Mouse (Mus musculus) urinary bladder, postnatal 4 days (tissue): Measurements from ENCODE around the gene Vmn2r85.
"Not testable (repeated sequence)": the region's sequence is repeated elsewhere in the genome, so short reads cannot be mapped to it uniquely, and the experiment has no call there.

Source experiments
- DNase-seq, 2 experiments: peaks; one replicate each; pipeline ENCODE4 v3.0.0; 2021 to 2022; ENCODE audit warnings: low spot score in 2 of 2

Gene Vmn2r85

DNA sequence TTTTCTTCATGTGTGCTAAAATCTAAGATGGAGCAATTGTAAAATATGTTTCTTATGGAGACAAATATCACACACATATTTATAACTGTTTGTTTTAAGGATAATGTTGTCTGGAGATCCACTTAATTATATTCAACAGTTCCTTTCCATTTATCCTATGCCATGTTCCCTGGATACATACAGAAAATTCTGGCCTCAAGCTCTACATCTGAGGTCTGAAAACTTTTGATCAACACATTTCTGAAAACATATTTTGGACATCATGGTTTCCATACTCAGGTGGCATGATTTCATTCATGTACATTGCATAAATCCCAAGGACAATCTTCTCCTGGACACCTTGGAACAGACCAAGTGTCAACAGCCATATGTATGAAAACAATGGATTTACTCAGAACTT lies at the start of gene Vmn2r85:
Gene Vmn2r85 (minus strand): TSS at position 101 of the 400 bp plus-strand sequence.
- DNase-seq, result not testable (repeated sequence)

DNA sequence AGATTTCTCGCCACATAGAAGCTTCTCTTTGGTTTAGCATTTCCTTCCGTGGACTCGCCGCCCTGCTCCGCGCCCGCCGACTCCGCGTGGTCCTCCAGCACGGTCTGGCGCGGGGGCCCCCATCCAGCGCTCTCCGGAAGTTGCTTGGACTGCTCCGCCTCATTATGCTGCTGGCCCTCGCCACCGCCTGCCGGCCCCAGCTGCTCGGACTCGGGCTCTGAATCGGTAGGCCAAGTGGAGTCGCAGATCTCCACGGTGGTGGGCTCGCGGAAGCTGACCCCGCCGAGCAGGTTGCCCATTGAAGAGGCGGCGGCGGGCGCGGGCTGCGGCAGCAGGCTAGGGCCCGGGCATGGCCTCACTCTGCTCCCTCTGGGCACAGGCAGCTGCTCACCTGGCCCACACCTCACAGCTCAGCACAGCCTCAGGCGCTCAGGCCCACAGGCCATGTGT lies 40.8 kb upstream of the Vmn2r85 start:
- DNase-seq, result peak; percentile 18 to 60

DNA sequence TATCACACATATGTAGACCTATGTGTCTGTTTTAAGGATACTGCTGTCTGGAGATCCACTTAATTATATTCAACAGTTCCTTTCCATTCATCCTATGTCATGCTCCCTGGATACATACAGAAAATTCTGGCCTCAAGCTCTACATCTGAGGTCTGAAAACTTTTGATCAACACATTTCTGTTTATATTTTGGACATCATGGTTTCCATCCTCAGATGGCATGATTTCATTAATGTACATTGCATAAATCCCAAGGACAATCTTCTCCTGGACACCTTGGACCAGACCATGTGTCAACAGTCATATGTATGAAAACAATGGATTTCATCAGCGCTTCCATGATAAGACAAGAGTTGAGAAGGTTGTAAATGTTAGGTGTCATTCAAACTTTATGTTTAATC lies 26.4 kb upstream of the Vmn2r85 start, which contains the start of gene Vmn2r86:
Gene Vmn2r86 (minus strand): TSS at position 101 of the 400 bp plus-strand sequence.
- not testable (repeated sequence) for DNase-seq

DNA sequence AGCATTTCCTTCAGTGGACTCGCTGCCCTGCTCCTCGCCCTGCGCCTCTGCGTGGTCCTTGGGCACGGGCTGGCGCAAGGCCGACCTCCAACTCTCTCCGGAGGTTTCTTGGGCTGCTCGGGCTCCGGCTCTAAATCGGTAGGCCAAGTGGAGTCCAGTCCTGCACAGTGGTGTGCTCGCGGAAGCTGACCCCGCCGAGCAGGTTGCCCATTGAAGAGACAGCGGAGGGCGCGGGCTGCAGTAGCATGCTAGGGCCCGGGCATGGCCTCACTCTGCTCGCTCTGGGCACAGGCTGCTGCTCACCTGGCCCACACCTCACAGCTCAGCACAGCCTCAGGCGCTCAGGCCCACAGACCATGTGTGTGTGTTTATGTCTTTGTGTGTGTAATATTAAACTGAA lies 15.3 kb upstream of the Vmn2r85 start:
- no peak for DNase-seq

DNA sequence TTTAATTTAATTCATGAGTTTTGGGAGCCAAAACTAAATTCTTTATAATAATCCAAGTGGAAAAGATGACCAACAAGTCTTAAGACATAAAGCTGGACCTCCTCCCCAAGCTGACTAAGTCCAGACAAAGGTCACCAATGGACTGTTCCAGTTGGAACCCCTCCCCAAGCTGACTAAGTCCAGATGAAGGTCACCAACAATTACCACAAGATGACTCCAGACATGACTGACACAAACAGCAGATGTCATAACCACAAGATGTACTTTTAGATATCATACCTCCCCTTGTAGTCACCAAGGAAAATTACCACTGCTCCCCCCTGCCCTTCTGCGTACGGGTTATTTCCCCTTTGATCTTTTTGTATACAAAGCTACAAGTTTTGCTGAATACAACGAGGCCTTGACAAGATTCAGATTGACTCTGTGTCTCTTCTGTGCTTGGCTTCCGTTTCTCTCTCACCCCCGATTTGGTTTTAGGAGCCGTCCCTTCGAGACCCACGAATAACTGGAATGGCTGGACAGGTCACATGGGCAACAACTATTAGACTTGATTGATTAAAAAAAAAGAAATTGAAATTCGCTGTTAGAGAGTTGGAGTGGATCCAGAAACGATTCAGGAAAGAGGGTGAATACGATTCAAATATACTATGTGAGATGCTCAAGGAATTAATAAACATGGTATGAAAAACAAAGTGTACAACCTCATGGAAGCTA lies 4.8 kb upstream of the Vmn2r85 start:
- not testable (repeated sequence) for DNase-seq

DNA sequence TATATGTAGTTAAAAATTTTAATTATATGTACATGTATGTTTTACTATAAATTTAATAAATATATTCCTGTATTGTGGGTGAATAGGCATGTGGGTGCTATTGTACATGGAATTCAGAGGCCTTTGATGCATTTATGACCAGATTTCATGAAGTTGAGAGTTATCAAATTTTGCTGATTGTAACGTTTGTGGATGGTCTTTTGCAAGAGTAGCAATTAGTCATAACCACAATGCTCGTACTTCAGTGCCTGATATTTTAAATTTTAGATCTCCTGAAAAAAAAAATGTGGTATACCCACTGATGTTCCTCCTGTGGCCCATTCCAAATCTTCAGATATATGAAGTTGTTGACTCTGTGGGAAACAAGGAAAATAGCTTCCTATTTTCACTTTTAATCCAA lies 7.1 kb downstream of the Vmn2r85 start:
- not testable (repeated sequence) for DNase-seq

DNA sequence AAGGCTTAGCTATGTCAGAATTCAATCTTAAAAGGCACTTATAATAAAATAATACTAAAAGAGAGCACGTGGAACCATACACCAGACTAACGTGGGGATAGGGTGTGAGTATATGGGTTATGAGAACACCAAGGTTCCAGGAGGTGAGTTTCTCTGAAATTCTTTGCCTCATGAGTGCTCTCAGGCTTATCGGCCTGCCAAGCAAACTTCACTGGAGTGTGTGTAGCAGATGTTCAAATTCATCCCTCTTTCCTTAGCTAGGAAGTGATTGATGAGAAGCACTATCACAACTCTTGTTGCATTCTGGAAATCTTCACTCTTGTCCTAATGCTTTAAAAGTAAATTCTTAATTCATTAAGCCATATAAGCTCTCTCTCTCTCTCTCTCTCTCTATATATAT lies 9.1 kb downstream of the Vmn2r85 start:
- no peak for DNase-seq

DNA sequence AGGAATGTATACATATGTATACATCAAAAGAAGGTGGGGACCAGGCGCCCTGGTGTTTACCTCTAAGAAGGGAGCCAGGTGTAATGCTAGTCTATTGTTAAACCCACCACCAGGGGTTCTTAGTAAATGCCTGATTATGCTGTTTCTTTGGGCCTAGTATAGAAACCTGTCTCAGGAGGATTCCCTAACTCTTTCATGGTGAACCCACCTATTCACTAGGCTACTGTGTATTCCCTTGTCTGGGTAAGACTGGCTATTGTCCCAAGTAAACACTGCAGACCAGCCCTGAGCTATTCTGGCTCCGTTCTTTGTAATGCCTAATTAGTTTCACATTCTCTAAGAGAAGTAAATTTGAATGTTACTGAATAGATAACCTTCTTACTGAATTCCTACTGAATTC lies 9.5 kb downstream of the Vmn2r85 start:
- DNase-seq, result not testable (repeated sequence)

DNA sequence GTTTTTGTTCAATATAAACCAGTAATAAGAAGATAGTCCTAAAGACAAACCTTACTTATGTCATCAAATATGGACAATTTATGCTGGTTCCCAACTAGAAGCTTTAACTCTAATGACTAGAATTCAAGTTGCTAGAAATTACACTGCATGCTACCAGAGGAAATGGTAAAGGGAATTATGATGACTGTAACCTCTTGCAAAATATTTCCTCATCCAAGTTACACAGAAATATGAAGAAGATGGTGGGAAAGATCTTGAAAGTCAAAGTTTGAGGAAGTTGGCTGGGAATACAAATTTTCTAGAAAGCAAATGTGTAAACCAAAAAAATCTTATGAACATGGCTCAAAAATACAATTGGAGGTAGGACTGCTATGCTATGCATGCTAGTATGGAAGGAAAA lies 13.2 kb downstream of the Vmn2r85 start:
- not testable (repeated sequence) for DNase-seq

DNA sequence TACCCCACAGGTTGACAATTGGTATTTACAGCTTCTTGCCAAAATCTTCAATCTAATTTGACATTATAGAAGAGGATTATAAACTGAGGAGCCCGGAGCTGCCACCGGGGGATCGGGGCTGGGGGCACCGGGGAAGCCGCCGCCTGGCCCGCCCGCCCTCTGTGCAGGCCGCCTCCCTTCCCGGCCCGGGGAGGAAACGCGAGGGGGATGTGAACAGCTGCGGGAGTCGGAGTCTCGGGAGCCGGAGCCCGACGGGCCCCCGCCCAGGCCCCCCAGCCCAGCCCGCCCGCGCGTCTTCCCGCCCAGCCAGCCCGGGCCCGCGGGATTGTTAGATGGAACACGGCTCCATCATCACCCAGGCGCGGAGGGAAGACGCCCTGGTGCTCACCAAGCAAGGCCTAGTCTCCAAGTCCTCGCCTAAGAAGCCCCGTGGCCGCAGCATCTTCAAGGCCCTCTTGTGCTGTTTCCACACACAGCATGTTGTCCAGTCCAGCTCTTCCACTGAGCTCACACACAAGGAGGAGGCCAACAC lies 17.3 kb downstream of the Vmn2r85 start:
- DNase-seq, result not testable (repeated sequence)

DNA sequence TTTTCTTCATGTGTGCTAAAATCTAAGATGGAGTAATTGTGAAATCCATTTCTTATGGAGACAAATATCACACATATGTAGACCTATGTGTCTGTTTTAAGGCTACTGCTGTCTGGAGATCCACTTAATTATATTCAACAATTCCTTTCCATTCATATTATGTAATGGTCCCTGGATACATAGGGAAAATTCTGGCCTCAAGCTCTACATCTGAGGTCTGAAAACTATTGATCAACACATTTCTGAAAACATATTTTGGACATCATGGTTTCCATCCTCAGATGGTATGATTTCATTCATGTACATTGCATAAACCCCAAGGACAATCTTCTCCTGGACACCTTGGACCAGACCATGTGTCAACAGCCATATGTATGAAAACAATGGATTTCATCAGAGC lies 35.3 kb downstream of the Vmn2r85 start, which contains the start of gene Vmn2r84:
Gene Vmn2r84 (minus strand): TSS at position 101 of the 400 bp plus-strand sequence.
- DNase-seq, result no peak

DNA sequence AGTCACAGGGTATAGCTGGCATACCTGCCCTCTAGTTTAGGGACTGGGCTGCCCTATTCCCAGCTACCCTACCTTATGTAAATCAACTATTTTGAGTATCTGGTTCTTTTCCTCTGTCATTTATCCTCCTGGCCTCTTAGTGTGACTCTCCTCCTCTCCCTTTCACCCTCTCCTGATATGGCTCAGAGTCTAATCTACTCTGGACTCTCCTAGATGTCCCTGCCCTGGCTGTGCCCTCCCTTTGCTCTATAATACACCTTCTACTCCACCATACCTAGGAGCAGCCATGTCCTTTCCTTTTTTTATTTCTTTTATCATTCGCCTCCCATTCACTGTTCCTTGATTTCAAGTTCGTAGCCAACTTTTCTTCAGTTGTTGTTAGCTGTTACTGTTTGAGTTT lies 54.4 kb downstream of the Vmn2r85 start:
- no peak for DNase-seq

DNA sequence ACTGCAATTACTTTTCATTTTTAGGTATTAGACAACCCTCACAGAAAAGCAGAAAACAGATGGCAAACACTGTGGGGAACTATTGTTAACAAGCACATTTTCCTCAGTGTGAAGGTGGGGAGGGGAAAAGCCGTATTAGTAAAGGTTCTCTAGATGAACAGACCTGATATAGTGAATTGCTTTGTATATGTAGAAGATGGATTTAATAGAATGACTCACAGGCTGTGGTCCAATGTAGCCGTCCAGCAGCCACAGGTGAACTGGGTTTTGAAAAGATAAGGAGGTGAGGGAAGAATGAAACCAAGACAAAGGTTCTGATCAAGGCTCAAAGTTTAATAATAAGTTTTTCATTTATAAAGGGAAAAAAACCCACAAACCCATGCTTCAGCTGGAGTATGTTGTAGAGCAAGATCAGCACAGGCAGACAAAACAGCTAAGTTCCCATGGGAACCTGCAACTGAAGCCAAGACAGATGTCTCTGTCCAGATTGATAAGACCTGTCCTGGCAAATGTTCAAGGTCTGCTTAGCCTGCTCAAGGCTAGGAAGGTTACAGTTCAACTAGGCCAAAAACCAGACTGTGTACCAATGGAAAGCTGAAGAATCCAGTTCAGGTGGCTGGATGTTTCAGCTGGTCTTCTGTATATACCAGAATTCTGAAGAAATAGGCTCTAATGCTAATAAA lies 56.9 kb downstream of the Vmn2r85 start:
- no peak for DNase-seq

DNA sequence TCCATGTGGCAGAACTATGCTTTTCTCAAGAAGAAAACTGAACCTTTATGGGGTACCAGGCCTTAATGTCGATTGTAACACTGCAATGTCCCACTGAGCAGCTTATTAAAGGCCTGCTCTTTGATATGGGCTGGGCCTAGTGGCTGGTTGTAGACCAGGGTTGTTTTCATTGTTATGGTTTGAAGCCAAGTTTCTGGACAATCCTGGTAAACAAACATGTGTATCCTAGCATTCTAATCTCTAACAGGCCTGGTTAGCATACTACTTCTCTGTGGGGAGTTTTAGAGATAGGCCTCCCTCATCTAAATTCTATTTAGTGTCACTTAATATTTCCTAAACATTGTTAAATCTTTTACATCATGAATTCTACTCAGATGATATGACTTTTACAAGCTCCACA lies 57.9 kb downstream of the Vmn2r85 start:
- DNase-seq, result no peak

DNA sequence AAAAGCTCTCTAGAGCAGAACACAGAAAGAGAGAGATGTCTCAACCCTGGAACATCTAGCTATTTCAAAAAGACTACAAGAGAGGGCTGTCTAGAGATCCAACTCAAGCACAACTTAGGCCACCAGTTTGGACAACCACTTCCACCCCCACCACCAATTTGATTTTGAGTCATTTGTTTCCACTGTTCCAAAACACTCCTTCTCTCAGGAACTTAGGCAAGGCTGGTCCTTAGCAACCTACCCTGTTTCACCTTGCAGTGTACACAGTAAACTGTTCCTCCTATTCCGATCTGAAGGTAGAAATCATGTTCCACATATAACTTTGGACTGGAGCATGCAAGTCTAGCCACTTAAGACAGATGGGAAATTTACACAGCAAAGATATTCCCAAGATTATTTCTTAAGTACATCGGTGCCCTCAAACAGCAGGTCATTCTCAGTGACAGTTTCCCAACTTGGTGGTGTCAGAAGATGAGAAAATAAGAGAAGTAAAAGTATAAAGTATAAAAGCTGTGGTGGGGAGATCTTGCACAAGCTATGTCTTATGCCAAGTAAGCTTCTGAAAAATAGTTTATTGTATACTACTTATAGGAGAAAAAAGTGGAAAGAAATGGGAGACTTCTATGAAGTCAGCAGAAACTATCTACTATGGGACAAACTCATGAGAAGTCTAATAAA lies 59.4 kb downstream of the Vmn2r85 start:
- DNase-seq, result no peak

DNA sequence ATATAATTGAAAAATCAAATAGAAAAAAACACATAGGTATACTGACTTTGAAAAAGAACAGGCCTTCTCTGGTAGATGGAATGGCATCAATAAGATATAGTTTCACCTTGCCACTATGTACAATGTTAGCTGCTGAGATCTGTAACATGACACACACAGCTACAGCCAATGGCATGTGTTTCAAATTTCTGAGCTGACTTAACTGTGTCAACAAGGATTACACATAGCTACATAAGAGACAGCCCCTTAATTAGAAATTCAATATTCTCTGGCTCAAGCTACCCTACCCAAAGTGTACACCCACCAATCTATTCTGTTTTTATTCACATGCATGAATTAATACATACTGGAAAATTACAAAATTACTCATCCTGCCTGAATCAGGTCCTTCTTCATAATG lies 61.1 kb downstream of the Vmn2r85 start:
- no peak for DNase-seq

DNA sequence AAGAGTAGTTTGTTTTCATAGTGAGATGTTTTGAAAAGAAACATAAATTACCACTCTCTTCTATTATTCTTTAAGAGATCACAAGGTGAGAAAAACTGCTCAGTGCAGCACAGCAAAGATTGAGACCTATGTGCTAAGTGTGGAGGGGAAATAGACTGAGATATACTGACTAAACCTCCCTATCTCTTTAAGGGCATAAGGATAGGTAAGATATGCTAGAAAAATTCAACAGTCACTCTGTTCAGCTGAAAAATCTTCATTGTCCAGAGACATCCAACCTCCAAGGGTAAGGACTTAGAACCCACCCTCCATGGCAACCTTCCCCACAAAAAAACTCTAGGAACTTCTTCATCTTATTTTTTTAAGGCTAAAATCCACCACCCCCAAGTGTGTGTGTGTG lies 64.7 kb downstream of the Vmn2r85 start:
- DNase-seq, result no peak
